Mouse (Mus musculus) forelimb bud, embryonic 11.5 days (tissue): ENCODE measurements around the gene Amz1.

Experiments
- DNase-seq: peaks from one replicate; pipeline ENCODE4 v3.0.0-alpha.2; 2012; ENCODE audit warnings: low read depth, low spot score

Amz1 gene

DNA sequence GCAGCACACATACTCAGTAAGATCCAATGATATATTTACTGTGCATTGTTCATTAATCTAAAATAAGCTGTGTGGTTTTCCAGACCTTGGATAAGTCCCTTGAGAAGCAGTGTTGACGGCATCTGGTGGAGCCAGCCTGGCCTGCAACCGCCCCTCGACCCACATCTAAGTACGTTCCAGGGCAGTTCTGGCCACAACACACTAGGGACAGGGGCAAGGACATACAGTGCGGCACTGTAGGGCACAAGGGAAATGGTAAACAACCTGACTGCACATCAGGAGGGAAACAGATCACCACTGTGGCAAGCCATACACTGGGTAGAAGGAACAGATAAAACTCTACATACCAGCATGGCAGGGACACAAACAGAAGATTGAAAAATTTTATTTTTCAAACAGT lies 77.9 kb downstream of the Amz1 start:
- no peak for DNase-seq

GRCm38 (mm10) chr5:140806252-140806651 lies 82.3 kb downstream of the Amz1 start:
- DNase-seq, result no peak

DNA sequence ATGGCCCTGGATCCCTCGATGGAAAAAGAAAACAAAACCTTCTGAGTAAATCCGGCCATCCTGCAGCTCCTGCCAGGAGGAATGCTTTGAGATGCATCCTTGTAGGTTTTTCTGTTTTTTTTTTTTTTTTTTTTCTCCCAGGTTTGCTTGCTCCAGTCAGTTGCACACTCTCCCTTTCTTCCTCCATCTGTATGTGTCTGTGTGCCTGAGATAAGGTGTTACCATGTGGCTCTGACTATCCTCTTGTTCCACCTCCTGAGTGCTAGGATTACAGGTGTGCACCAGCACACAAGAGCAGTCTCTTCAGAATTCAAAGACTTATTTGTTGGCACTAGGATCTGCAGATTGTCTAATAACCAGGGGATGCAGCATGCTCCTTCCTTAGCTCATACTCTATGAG lies 83.0 kb downstream of the Amz1 start:
- no peak for DNase-seq
